Mouse (Mus musculus): ENCODE measurements around the gene Ppm1m.

The Ppm1m gene

GRCm38 (mm10) chr9:106159784-106160301 lies 39.7 kb downstream of the Ppm1m start:
- peak; percentile 93 for DNase-seq (ENCODE audit: low read depth, low spot score)

- DNase-seq (ENCODE audit: low read depth, low spot score), result no peak
Observed at GRCm38 (mm10) chr9:106159237-106159636, 40.3 kb downstream of the Ppm1m start.

GRCm38 (mm10) chr9:106158037-106158491 lies 41.5 kb downstream of the Ppm1m start, which contains the start of gene Glyctk:
TSS of gene Glyctk (minus strand) at chr9:106158138.
- no peak for DNase-seq (ENCODE audit: low read depth, low spot score)

- DNase-seq (ENCODE audit: low read depth, low spot score), result no peak
Observed at GRCm38 (mm10) chr9:106157623-106157925, 42.0 kb downstream of the Ppm1m start.

- no peak for DNase-seq (ENCODE audit: low read depth, low spot score)
Observed at GRCm38 (mm10) chr9:106156921-106157622, 42.5 kb downstream of the Ppm1m start.

- peak; percentile 87 for DNase-seq (ENCODE audit: low read depth, low spot score)
Observed at GRCm38 (mm10) chr9:106156419-106156818, 43.1 kb downstream of the Ppm1m start.

- DNase-seq (ENCODE audit: low read depth, low spot score), result no peak
Observed at GRCm38 (mm10) chr9:106154106-106154505, 45.4 kb downstream of the Ppm1m start.

- DNase-seq (ENCODE audit: low read depth, low spot score), result no peak
Observed at GRCm38 (mm10) chr9:106149399-106149754, 50.2 kb downstream of the Ppm1m start.

GRCm38 (mm10) chr9:106148541-106149398 lies 50.8 kb downstream of the Ppm1m start:
- no peak for DNase-seq (ENCODE audit: low read depth, low spot score)

GRCm38 (mm10) chr9:106147851-106148431 lies 51.6 kb downstream of the Ppm1m start:
- no peak for DNase-seq (ENCODE audit: low read depth, low spot score)

GRCm38 (mm10) chr9:106147281-106147680 lies 52.3 kb downstream of the Ppm1m start:
- no peak for DNase-seq (ENCODE audit: low read depth, low spot score)

- no peak for DNase-seq (ENCODE audit: low read depth, low spot score)
Observed at GRCm38 (mm10) chr9:106145582-106145981, 54.0 kb downstream of the Ppm1m start.
